Mouse (Mus musculus): ENCODE measurements around the gene Ush2a. TPM values are rescaled to one million over a fixed set of nuclear protein-coding genes. Genes with fewer than 3 reads are reported as not detected.

Ush2a gene
- total and polyA plus RNA-seq, 2 experiments = under 0.01 TPM

DNA sequence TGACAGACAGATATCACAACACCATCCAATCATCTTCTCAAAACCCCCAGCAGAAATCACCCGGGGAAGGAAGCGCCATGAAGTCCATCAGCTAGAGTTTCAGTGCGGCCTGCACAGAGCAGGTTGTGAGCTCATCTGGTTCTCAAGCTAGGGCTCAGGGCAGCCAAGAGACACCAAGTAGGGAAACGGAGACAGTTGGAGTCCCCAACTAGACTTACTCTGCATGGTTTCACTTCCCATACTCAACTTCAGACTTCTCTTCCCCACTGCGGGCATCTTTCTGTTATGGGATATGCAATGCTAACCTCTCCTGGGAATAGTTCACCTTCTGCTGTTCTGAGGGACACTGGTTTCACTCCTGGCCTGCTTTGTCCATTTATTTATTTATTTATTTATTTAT is 277.8 kb downstream of the Ush2a start:
- DNase-seq (ENCODE audit: extremely low read depth, low read depth, low spot score) = no peak
- TF ChIP-seq CTCF (IDR thresholded peaks at IDR 0.05; ENCODE audit: low read depth, low read length) = no peak
- no peak for TF ChIP-seq POLR2A (IDR thresholded peaks at IDR 0.05; ENCODE audit: extremely low read depth, insufficient read depth, low read length)
- Histone ChIP-seq H3K27me3 (ENCODE audit: control insufficient read depth, insufficient read depth, low read length) (no peaks in the 10 kb centered on the region), H3K27ac (replicated peaks; ENCODE audit: insufficient read depth, low read depth, low read length) (no peak overlapping the region), H3K4me1 (ENCODE audit: control insufficient read depth, insufficient read depth, low read length) (no peaks in the 10 kb centered on the region), H3K9ac (ENCODE audit: low read depth, low read length) (no peak overlapping the region), H3K79me2 (ENCODE audit: control insufficient read depth, insufficient read depth, low read length) (no peaks in the 10 kb centered on the region), H3K36me3 (ENCODE audit: control insufficient read depth, insufficient read depth, low read length) (no peaks in the 10 kb centered on the region), H3K4me3 (ENCODE audit: insufficient read depth, low read depth, low read length) (no peak overlapping the region)
- WGBS = 98% methylated on average over 5 of the region's 5 CpGs

DNA sequence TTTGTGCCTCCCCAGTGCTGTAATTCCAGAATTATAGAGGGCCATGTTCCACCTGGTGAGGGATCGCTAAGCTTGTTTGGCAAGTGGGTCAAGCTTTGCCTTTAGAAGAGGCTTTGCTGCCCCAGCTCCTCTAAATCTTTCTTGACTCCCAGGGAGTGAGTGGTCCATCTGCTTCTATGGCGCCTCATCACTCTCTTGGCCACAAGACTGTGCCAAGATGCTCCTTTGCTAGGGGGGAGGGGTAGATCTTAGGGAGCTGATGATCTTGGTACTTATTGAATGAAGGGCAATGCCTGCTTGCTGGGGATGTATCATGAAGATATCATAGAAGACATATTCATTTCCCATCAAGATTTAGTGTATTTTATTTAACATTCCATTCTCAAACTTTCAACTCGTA is 279.7 kb downstream of the Ush2a start:
- Histone ChIP-seq H3K9ac (ENCODE audit: low read depth, low read length) (no peak overlapping the region), H3K27ac (replicated peaks; ENCODE audit: insufficient read depth, low read depth, low read length) (no peak overlapping the region), H3K27me3 (ENCODE audit: control insufficient read depth, insufficient read depth, low read length) (no peaks in the 10 kb centered on the region), H3K4me3 (ENCODE audit: insufficient read depth, low read depth, low read length) (no peak overlapping the region), H3K79me2 (ENCODE audit: control insufficient read depth, insufficient read depth, low read length) (no peaks in the 10 kb centered on the region), H3K4me1 (ENCODE audit: control insufficient read depth, insufficient read depth, low read length) (no peaks in the 10 kb centered on the region), H3K36me3 (ENCODE audit: control insufficient read depth, insufficient read depth, low read length) (no peaks in the 10 kb centered on the region)
- DNase-seq (ENCODE audit: extremely low read depth, low read depth, low spot score) = no peak
- 93% methylated on average over 3 of the region's 3 CpGs for WGBS
- TF ChIP-seq POLR2A (IDR thresholded peaks at IDR 0.05; ENCODE audit: extremely low read depth, insufficient read depth, low read length) (no peak), CTCF (IDR thresholded peaks at IDR 0.05; ENCODE audit: low read depth, low read length) (no peak)

DNA sequence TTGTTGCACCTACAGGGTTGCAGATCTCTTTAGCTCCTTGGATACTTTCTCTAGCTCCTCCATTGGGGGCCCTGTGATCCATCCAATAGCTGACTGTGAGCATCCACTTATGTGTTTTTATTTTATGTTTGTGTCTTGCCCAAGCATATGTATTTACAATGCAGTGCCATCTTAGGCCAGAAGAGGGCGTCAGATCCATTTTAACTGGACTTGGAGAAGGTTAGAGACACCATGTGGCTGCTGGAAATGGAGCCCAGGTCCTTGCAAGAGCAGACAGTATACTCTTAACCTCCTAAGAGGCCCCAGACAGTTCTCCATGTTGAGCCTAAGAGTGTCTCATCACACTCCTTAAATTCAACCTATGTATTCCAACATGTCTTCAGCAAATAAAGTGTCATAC is 281.5 kb downstream of the Ush2a start:
- no peaks in the 10 kb centered on the region for H3K36me3 ChIP-seq (ENCODE audit: control insufficient read depth, insufficient read depth, low read length)
- no peak overlapping the region for H3K27ac ChIP-seq (replicated peaks; ENCODE audit: insufficient read depth, low read depth, low read length)
- no peak for TF ChIP-seq CTCF (IDR thresholded peaks at IDR 0.05; ENCODE audit: low read depth, low read length)
- TF ChIP-seq POLR2A (IDR thresholded peaks at IDR 0.05; ENCODE audit: extremely low read depth, insufficient read depth, low read length) = no peak
- no peaks in the 10 kb centered on the region for H3K79me2 ChIP-seq (ENCODE audit: control insufficient read depth, insufficient read depth, low read length)
- H3K4me3 ChIP-seq (ENCODE audit: insufficient read depth, low read depth, low read length) = no peak overlapping the region
- no peak overlapping the region for H3K9ac ChIP-seq (ENCODE audit: low read depth, low read length)
- WGBS = 10% methylated on average over 1 of the region's 1 CpGs
- DNase-seq (ENCODE audit: extremely low read depth, low read depth, low spot score) = no peak
- H3K4me1 ChIP-seq (ENCODE audit: control insufficient read depth, insufficient read depth, low read length) = no peaks in the 10 kb centered on the region
- no peaks in the 10 kb centered on the region for H3K27me3 ChIP-seq (ENCODE audit: control insufficient read depth, insufficient read depth, low read length)

DNA sequence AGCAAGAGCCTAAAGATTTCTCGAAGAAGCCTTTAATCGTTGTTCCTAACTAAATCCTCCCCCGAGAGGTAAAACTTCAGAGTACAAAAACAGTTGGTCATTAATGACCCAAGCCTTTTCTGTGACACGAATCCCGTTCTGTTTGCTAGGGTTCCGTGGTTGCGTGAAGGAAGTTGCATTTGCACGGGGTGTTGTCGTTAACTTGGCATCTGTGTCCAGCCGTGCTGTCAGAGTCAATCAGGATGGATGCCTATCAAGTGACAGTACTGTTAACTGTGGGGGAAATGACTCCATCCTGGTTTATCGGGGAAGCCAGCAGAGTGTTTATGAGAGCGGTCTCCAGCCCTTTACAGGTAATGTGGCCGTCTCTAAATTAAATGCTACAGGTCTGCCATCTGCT is 287.9 kb downstream of the Ush2a start:
- H3K9ac ChIP-seq (ENCODE audit: low read depth, low read length) = no peak overlapping the region
- H3K79me2 ChIP-seq (ENCODE audit: control insufficient read depth, insufficient read depth, low read length) = no peaks in the 10 kb centered on the region
- H3K27me3 ChIP-seq (ENCODE audit: control insufficient read depth, insufficient read depth, low read length) = no peaks in the 10 kb centered on the region
- H3K4me1 ChIP-seq (ENCODE audit: control insufficient read depth, insufficient read depth, low read length) = no peaks in the 10 kb centered on the region
- H3K36me3 ChIP-seq (ENCODE audit: control insufficient read depth, insufficient read depth, low read length) = no peaks in the 10 kb centered on the region
- WGBS = 83% methylated on average over 13 of the region's 13 CpGs
- H3K27ac ChIP-seq (replicated peaks; ENCODE audit: insufficient read depth, low read depth, low read length) = no peak overlapping the region
- TF ChIP-seq CTCF (IDR thresholded peaks at IDR 0.05; ENCODE audit: low read depth, low read length) (no peak), POLR2A (IDR thresholded peaks at IDR 0.05; ENCODE audit: extremely low read depth, insufficient read depth, low read length) (no peak)
- no peak overlapping the region for H3K4me3 ChIP-seq (ENCODE audit: insufficient read depth, low read depth, low read length)
- DNase-seq (ENCODE audit: extremely low read depth, low read depth, low spot score) = no peak

DNA sequence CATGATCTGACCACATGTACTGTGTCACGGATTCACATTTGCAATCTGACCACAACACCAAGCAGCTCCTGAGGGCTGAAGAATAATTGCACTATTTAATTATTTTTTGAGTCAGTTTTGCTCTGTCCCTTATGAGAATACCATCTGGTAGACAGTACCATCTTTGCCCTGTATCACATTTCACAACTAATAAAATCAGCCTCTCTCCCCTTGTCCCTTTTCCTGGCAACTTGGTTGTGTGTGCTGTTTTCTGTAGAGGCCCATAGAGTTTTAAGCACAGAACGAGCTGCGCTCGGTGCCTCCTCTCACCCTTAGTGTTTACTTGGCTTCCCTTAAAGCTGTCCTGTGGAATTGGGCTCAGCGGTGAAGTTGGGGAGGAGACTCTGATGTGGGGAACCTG is 290.0 kb downstream of the Ush2a start:
- Histone ChIP-seq H3K79me2 (ENCODE audit: control insufficient read depth, insufficient read depth, low read length) (no peaks in the 10 kb centered on the region), H3K36me3 (ENCODE audit: control insufficient read depth, insufficient read depth, low read length) (no peaks in the 10 kb centered on the region), H3K27me3 (ENCODE audit: control insufficient read depth, insufficient read depth, low read length) (no peaks in the 10 kb centered on the region), H3K9ac (ENCODE audit: low read depth, low read length) (no peak overlapping the region), H3K4me3 (ENCODE audit: insufficient read depth, low read depth, low read length) (no peak overlapping the region), H3K27ac (replicated peaks; ENCODE audit: insufficient read depth, low read depth, low read length) (no peak overlapping the region), H3K4me1 (ENCODE audit: control insufficient read depth, insufficient read depth, low read length) (no peaks in the 10 kb centered on the region)
- no peak for TF ChIP-seq CTCF (IDR thresholded peaks at IDR 0.05; ENCODE audit: low read depth, low read length)
- TF ChIP-seq POLR2A (IDR thresholded peaks at IDR 0.05; ENCODE audit: extremely low read depth, insufficient read depth, low read length) = no peak
- no peak for DNase-seq (ENCODE audit: extremely low read depth, low read depth, low spot score)
- WGBS = 83% methylated on average over 5 of the region's 5 CpGs

DNA sequence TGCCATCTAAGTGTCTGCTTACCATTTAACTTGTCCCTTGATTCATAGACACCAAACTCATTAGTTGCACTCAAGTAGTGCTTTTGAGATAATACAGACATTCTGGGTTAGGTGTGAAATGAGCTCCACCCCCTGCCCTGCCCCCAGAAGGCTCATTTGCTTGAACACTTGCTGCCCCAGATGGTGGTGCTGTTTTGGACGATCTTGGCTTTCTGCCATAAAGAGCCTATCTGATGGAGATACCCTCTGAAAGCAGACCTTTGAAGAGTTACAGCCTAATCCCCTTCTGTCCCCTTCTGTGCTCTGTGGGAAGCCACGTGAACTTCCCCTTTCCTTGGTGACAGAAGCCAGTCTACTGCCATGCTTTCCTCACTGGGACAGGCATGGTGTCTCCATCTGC is 297.1 kb downstream of the Ush2a start:
- no peak overlapping the region for H3K27ac ChIP-seq (replicated peaks; ENCODE audit: insufficient read depth, low read depth, low read length)
- DNase-seq (ENCODE audit: extremely low read depth, low read depth, low spot score) = no peak
- no peak overlapping the region for H3K9ac ChIP-seq (ENCODE audit: low read depth, low read length)
- H3K4me3 ChIP-seq (ENCODE audit: insufficient read depth, low read depth, low read length) = no peak overlapping the region
- H3K79me2 ChIP-seq (ENCODE audit: control insufficient read depth, insufficient read depth, low read length) = no peaks in the 10 kb centered on the region
- H3K27me3 ChIP-seq (ENCODE audit: control insufficient read depth, insufficient read depth, low read length) = no peaks in the 10 kb centered on the region
- H3K36me3 ChIP-seq (ENCODE audit: control insufficient read depth, insufficient read depth, low read length) = no peaks in the 10 kb centered on the region
- no peak for TF ChIP-seq CTCF (IDR thresholded peaks at IDR 0.05; ENCODE audit: low read depth, low read length)
- TF ChIP-seq POLR2A (IDR thresholded peaks at IDR 0.05; ENCODE audit: extremely low read depth, insufficient read depth, low read length) = no peak
- WGBS = 44% methylated on average over 2 of the region's 2 CpGs
- no peaks in the 10 kb centered on the region for H3K4me1 ChIP-seq (ENCODE audit: control insufficient read depth, insufficient read depth, low read length)
